Mouse (Mus musculus) forebrain, embryonic 12.5 days (tissue): ENCODE measurements around the gene Hist1h4f. TPM values are rescaled to one million over a fixed set of nuclear protein-coding genes. Genes with fewer than 3 reads are reported as not detected.
"Not testable (repeated sequence)": the region's sequence is repeated elsewhere in the genome, so short reads cannot be mapped to it uniquely, and the experiment has no call there.

Experiments
- ATAC-seq: fragments of 200-750 bp; cut with Nextera tagmentation; 2 replicates; pipeline ENCODE4 v1.8.0; 2017; ENCODE audit warnings: moderate TSS enrichment; ENCODE audit not compliant: low FRiP score
- H3K27ac ChIP-seq: fragments of 300-500 bp; sonication (generic); 2 replicates; pipeline ENCODE4 v1.5.1; 2016; ENCODE audit warnings: mild to moderate bottlenecking
- H3K27me3 ChIP-seq: fragments of 300-500 bp; sonication (generic); 2 replicates; pipeline ENCODE4 v1.6.1; 2016; ENCODE audit warnings: mild to moderate bottlenecking
- H3K36me3 ChIP-seq: fragments of 300-500 bp; sonication (generic); replicated peaks from 2 replicates; pipeline ENCODE4 v1.6.1; 2016; ENCODE audit warnings: mild to moderate bottlenecking
- H3K4me1 ChIP-seq: fragments of 300-500 bp; sonication (generic); 2 replicates; pipeline ENCODE4 v1.6.1; 2016
- H3K4me2 ChIP-seq: fragments of 300-500 bp; sonication (generic); 2 replicates; pipeline ENCODE4 v1.6.1; 2016; ENCODE audit warnings: mild to moderate bottlenecking, moderate library complexity
- H3K4me3 ChIP-seq: fragments of 300-500 bp; sonication (generic); replicated peaks from 2 replicates; pipeline ENCODE4 v1.5.1; 2016; ENCODE audit warnings: mild to moderate bottlenecking
- H3K9ac ChIP-seq: fragments of 300-500 bp; sonication (generic); 2 replicates; pipeline ENCODE4 v1.6.1; 2016; ENCODE audit warnings: mild to moderate bottlenecking
- H3K9me3 ChIP-seq: fragments of 300-500 bp; sonication (generic); 2 replicates; pipeline ENCODE4 v1.6.1; 2016
- WGBS: fragments of 180-500 bp; shearing (Covaris S2); methylation state at CpG from one replicate; pipeline ENCODE4 v1.1.7; 2016; 5-methylcytosine and 5-hydroxymethylcytosine counted together
- polyA plus RNA-seq: library from polyadenylated mRNA; unstranded; fragments of >200 nt; fragmentation: Nextera tagmentation; extraction: Ambion mirVana; gene quantifications from 2 replicates; pipeline ENCODE4 v1.2.1, GENCODE M21; 2016

Gene Hist1h4f
- polyA plus RNA-seq, 1 experiment from 2014 or later, result 1.4 TPM

DNA sequence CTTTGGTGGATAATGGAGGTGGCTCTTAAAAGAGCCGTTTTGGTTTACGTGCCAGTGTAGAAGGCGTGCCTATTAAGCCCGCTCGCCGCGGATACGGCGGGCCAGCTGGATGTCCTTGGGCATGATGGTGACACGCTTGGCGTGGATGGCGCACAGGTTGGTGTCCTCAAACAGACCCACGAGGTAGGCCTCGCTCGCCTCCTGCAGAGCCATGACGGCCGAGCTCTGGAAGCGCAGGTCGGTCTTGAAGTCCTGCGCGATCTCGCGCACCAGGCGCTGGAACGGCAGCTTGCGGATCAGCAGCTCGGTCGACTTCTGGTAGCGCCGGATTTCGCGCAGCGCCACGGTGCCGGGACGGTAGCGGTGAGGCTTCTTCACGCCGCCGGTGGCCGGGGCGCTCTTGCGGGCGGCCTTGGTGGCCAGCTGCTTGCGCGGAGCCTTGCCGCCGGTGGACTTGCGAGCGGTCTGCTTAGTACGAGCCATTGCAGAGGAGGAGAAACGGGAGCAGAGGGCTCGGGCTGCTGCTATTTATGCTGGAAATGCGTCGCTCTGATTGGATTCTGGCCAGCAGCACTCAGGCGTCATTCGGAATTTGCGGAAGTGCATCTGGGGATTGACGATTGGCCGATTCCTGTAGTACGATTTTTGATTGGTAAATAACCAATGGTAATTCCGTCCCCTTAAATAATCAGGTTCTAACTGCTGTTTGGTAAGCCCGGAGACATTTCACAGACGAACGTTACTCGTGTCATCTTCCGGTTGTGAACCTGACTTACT lies 10.6 kb upstream of the Hist1h4f start, which contains the start of gene Hist1h3e:
Gene Hist1h3e, minus strand, starts transcription at position 487 of the 777 bp plus-strand sequence.
- H3K9me3 ChIP-seq, H3K4me1 ChIP-seq: not testable (repeated sequence)

DNA sequence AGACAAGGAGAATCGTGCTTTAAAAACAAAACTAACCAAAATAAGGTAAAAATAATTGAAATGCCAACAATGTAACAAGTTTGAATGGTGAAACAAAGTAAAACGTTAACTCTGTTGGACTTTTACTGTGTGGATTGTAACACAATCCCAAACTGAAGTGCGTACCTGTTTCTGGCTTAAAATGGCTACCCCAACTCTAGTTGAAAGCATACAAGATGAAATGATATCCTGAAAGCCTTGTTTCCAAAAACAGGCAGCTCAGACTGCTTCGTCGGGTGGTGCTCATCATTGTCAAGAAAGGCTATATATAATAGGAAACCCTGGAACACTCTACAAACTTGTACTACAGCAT lies 10.1 kb upstream of the Hist1h4f start:
- H3K4me2 ChIP-seq, result peak overlapping the region; percentile 64
- peak overlapping the region; percentile 63 for H3K9ac ChIP-seq
- H3K9me3 ChIP-seq, H3K27me3 ChIP-seq, H3K36me3 ChIP-seq, ATAC-seq, H3K4me1 ChIP-seq: not testable (repeated sequence)
- H3K27ac ChIP-seq, result peak overlapping the region; percentile 99
- H3K4me3 ChIP-seq, result peak overlapping the region; percentile 44
- WGBS, result 0% methylated on average over 2 of the region's 5 CpGs

More for the DNA sequence above, 10.6 kb upstream of the Hist1h4f start, which contains the start of gene Hist1h3e:
- H3K27ac ChIP-seq, result peak within 1 kb of the TSS; percentile 99
- H3K4me3 ChIP-seq, result peak within 1 kb of the TSS; percentile 44
- peak within 1 kb of the TSS; percentile 64 for H3K4me2 ChIP-seq
- not testable (repeated sequence) for H3K36me3 ChIP-seq, H3K27me3 ChIP-seq
- ATAC-seq, result peak; percentile 98
- peak within 1 kb of the TSS; percentile 63 for H3K9ac ChIP-seq
- under 1% methylated on average over 48 of the region's 67 CpGs for WGBS

DNA sequence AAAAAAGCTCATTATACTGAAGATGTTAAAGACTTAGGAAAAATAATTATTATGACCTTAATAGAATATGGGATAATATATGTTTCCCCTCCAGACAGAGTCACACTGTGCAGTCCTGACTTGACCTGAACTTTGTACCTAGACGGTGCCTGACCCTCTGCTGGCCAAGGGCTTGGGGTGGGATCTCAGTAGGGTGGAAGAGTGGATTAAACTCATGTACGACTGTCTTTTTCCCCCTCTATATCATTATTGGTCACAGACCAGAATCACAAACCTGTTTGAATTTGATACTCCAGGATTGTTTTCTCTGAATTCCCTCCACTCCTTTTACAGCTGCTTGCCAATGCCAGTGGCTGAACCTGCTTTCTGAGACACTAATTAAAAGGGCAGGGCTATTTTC lies 9.3 kb upstream of the Hist1h4f start:
- not testable (repeated sequence) for H3K4me1 ChIP-seq, H3K36me3 ChIP-seq, H3K4me3 ChIP-seq, H3K9ac ChIP-seq, H3K27me3 ChIP-seq, H3K9me3 ChIP-seq, ATAC-seq
- peak overlapping the region; percentile 30 for H3K4me2 ChIP-seq
- H3K27ac ChIP-seq, result peak overlapping the region; percentile 73; the same call in 1 of the 2 replicates
- 24% methylated on average over 2 of the region's 2 CpGs for WGBS

DNA sequence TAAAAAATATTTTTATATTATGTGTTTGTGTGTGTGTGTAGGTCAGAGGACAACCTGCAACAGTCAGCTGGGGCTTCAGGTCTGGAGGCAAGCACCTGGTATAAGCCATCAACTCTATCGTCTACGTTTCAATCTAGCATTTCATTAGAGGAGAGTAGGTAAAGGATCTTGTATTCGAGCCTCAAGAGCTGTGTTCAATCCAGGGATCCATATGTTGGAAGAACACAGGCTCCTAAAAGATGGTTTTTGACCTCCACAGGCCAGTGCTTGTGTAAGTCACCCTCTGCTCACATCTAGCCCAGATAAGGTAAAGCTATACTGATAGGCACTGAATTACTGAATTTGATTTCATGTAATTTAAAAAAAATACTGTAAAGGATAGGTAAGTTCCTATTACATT lies 5.5 kb upstream of the Hist1h4f start:
- Histone ChIP-seq H3K9me3 (no peaks in the 10 kb centered on the region), H3K27ac (0 out of 2 replicates have a peak overlapping the region, but pooled peaks have one; percentile 42), H3K4me1 (peaks cover 16% of the 10 kb centered on the region), H3K9ac (no peak overlapping the region), H3K4me3 (no peak overlapping the region; the same call in 1 of the 2 replicates), H3K4me2 (peak overlapping the region; percentile 93), H3K36me3 (no peaks in the 10 kb centered on the region), H3K27me3 (no peaks in the 10 kb centered on the region)
- 73% methylated on average over 3 of the region's 3 CpGs for WGBS
- ATAC-seq, result no peak

DNA sequence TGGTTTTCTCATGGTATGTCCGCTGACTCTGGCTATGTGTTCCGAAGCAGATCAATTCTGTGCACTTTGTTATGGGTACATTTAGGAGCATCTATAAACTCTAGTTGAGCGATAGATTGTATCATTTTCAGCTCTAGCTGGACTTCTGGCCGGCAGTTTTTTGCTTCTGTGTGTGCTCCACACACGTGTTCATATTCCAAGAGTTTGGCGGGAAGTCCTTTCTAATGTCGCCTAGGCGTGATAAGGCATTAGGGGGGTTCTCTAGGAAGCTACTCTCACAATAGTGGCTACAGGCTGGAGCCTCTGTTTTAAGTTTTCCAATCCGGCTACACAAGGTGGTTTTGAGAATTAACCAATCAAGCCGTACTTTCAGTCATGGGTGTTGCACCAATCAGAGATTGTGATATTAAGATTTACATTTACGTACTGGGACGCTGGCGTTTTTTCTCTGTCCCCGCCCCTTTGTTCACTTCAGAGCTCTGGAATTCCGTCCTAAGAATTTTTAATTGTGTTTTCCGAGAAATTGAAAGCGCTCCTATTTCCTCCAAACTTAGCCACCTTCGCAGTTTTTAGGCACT lies 4.5 kb upstream of the Hist1h4f start:
- H3K4me3 ChIP-seq, result peak overlapping the region; percentile 56
- no peaks in the 10 kb centered on the region for H3K36me3 ChIP-seq
- peaks cover 18% of the 10 kb centered on the region for H3K4me1 ChIP-seq
- under 1% methylated on average over 18 of the region's 18 CpGs for WGBS
- no peaks in the 10 kb centered on the region for H3K9me3 ChIP-seq
- peak overlapping the region; percentile 89 for H3K9ac ChIP-seq
- H3K27me3 ChIP-seq, result no peaks in the 10 kb centered on the region
- H3K4me2 ChIP-seq, result peak overlapping the region; percentile 93
- ATAC-seq, result peak; percentile 82
- H3K27ac ChIP-seq, result peak overlapping the region; percentile 99

DNA sequence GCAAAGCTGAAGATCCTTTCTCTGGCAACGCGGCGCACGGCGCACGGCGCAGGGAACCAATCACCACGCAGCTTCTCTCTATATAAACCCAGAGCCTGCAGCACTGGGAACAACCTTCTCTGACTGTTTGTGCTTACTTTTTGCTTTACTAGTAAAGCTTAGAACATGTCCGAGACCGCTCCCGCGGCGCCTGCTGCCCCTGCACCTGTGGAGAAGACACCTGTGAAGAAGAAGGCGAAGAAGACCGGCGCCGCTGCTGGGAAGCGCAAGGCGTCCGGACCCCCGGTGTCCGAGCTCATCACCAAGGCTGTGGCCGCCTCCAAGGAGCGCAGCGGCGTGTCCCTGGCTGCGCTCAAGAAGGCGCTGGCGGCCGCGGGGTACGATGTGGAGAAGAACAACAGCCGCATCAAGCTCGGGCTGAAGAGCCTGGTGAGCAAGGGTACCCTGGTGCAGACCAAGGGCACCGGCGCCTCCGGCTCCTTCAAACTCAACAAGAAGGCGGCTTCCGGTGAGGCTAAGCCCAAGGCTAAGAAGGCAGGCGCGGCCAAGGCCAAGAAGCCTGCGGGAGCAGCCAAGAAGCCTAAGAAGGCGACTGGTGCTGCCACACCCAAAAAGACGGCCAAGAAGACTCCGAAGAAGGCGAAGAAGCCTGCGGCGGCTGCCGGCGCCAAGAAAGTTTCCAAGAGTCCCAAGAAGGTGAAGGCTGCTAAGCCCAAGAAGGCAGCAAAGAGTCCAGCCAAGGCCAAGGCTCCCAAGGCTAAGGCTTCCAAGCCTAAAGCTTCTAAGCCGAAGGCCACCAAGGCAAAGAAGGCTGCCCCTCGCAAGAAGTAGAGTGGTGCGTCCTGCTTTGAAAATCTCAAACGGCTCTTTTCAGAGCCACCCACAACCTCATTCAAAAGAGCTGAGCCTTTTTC lies 3.7 kb upstream of the Hist1h4f start:
- H3K36me3 ChIP-seq, result no peaks in the 10 kb centered on the region
- ATAC-seq, result peak; percentile 88
- WGBS, result under 1% methylated on average over 54 of the region's 54 CpGs
- peak overlapping the region; percentile 56 for H3K4me3 ChIP-seq
- peak overlapping the region; percentile 93 for H3K4me2 ChIP-seq
- no peaks in the 10 kb centered on the region for H3K9me3 ChIP-seq
- H3K27ac ChIP-seq, result peak overlapping the region; percentile 99
- peak overlapping the region; percentile 89 for H3K9ac ChIP-seq
- no peaks in the 10 kb centered on the region for H3K27me3 ChIP-seq
- peaks cover 23% of the 10 kb centered on the region for H3K4me1 ChIP-seq

DNA sequence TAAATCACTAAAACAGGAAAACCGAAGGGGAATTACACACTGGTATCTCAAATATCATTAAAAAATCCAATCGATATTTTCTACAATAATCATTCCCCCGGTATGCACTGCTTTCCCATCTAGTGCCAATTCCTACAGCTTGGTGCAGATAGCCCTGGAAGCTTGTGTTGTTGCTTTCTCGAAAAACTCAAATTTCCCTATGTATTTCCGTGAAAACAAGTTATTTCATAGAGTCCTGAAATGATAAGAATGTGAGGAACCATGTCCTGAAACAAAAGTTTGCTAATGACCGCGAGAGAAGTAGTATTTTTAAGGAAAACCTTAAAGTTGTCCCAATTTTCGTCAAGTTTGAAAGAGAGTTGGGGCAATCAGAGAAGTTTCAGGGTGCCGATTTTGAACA lies 2.9 kb upstream of the Hist1h4f start:
- H3K9me3 ChIP-seq, result no peaks in the 10 kb centered on the region
- H3K4me3 ChIP-seq, result peak overlapping the region; percentile 56
- H3K27ac ChIP-seq, result peak overlapping the region; percentile 99
- peaks cover 23% of the 10 kb centered on the region for H3K4me1 ChIP-seq
- H3K9ac ChIP-seq, result peak overlapping the region; percentile 89
- WGBS, result 26% methylated on average over 9 of the region's 9 CpGs
- no peaks in the 10 kb centered on the region for H3K36me3 ChIP-seq
- ATAC-seq, result no peak
- H3K27me3 ChIP-seq, result no peaks in the 10 kb centered on the region
- peak overlapping the region; percentile 93 for H3K4me2 ChIP-seq

DNA sequence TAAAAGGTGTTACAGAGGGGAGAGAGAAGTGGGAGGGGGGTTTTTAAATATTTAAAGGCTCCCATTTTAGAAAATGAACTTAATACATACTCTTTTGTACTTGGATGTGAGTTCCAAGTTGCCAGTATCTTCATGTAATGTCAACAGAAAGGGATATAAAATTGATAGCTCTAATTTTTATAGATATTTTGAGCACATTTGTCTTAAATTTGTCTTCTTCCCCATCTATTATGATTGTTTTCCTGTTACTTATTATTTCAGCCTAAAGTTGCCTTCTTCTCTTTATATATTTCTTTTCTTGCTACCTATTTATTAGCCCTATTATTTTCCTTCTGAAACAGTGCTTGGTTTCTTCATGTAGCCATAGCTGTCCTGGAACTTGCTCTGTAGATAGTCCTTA lies 1.5 kb upstream of the Hist1h4f start, which contains the start of gene Hist1h1d:
Gene Hist1h1d, plus strand, starts transcription at position 301 of the 400 bp plus-strand sequence.
- H3K9ac ChIP-seq, result no peak within 1 kb of the TSS
- peak within 1 kb of the TSS; percentile 93 for H3K4me2 ChIP-seq
- no peaks in the 10 kb centered on the region for H3K9me3 ChIP-seq
- peaks cover 23% of the 10 kb centered on the region for H3K4me1 ChIP-seq
- peak within 1 kb of the TSS; percentile 99 for H3K27ac ChIP-seq
- ATAC-seq, result no peak
- H3K27me3 ChIP-seq, result no peaks in the 10 kb centered on the region
- no peak within 1 kb of the TSS for H3K4me3 ChIP-seq
- H3K36me3 ChIP-seq, result no peaks in the 10 kb centered on the region

DNA sequence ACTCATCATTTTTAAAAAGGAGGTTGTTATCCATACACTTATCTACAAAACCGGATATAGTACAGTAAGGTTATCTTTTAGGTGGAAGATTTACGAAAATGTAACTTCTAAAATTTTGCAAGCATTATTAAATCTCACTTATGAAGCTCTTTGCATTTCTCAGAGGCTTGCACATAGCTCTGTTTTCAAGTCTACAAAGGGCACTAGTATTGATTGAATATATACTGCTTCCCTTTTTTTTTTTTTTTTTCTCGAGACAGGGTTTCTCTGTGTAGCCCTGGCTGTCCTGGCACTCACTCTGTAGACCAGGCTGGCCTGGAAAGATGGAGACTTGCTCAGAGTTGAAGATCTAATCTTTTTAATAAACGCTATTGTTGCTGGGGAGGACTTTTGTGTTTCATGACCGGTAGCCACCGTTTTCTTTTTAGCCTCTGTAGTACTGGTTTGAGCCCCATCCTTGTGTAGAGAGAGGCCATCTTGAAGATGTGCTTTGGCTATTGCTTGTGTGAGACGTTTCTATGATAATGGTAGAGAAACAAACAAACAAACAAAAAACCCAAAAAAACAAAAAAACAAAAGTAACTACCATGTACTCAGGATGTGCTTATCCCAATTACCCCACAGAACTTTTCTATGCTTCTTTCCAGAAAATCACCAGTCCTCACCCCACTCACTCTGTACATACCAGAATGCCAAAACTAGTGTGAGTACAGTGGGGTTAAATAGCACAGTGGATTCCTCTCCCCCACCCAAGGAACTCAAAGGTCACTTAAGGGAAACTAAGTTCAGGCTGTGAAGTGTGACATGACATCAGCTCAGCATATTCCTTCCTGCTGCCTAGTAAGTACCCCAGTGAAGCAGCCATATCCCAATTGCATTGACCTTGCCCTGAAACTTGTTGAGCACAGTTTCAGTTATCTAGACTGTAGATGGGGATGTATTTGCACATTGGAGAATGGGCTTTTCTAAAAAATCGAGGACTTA lies 775 bp upstream of the Hist1h4f start:
- no peak for ATAC-seq
- WGBS, result 46% methylated on average over 8 of the region's 8 CpGs
- H3K9me3 ChIP-seq, result no peaks in the 10 kb centered on the region
- H3K4me3 ChIP-seq, result peak overlapping the region; percentile 45
- H3K27me3 ChIP-seq, result no peaks in the 10 kb centered on the region
- H3K36me3 ChIP-seq, result no peaks in the 10 kb centered on the region
- peak overlapping the region; percentile 58 for H3K4me2 ChIP-seq
- H3K9ac ChIP-seq, result 0 out of 2 replicates have a peak overlapping the region, but pooled peaks have one; percentile 67
- peaks cover 23% of the 10 kb centered on the region for H3K4me1 ChIP-seq
- H3K27ac ChIP-seq, result peak overlapping the region; percentile 94

DNA sequence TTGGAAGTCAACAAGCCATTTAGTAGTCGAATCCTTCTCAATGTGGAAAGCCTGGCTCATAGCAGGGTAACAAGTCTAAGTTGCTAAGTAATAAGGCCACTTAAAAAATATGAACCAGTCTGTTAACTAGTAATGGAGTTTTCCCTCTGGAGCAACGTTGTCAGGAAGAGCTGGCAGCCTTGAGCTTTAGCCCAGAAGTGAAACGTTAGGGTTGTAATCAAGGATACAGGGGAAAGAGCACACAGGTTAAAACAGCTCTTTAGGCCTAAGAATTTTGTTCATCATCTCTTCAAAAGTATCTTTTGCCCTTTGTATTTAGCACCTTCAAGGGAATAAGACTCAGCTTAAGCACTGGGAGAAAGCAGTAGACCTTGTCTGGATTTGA lies 695 bp downstream of the Hist1h4f start:
- Histone ChIP-seq H3K36me3 (no peaks in the 10 kb centered on the region), H3K27ac (peak overlapping the region; percentile 94), H3K27me3 (no peaks in the 10 kb centered on the region), H3K9me3 (no peaks in the 10 kb centered on the region), H3K4me1 (peaks cover 18% of the 10 kb centered on the region; the same call in 1 of the 2 replicates), H3K9ac (peak overlapping the region; percentile 67), H3K4me2 (peak overlapping the region; percentile 58), H3K4me3 (peak overlapping the region; percentile 45)
- no peak for ATAC-seq
- WGBS, result 7% methylated on average over 3 of the region's 3 CpGs

DNA sequence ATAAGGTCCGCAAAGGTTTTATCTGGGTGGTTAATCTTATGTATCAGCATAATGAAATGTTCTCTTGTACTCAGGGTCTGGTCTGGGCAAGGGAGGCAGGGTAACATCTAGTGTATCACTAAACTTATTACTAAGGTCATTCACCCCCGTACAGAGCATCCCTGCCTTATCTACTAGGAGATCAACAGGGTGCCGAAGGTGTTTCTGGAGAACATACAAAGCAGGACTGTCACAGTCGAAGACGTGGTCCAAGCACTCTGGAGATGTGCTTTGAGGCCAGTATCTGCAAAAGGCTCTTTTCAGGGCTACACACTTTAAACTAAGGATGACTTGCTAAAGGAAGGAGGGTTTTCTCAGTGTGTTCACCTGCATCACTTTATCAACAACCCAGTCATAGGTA lies 4.8 kb downstream of the Hist1h4f start:
- Histone ChIP-seq H3K27me3 (no peaks in the 10 kb centered on the region), H3K4me2 (no peak overlapping the region), H3K27ac (peak overlapping the region; percentile 14), H3K4me1 (peaks cover 17% of the 10 kb centered on the region), H3K9me3 (no peaks in the 10 kb centered on the region), H3K36me3 (no peaks in the 10 kb centered on the region), H3K4me3 (no peak overlapping the region), H3K9ac (no peak overlapping the region)
- ATAC-seq, result no peak
- 81% methylated on average over 5 of the region's 5 CpGs for WGBS
